Mouse (Mus musculus): Measurements from ENCODE around the gene Acox1.

GRCm38 (mm10) chr11:116185836-116186235, 13.0 kb downstream of the Acox1 start:
- TF ChIP-seq SIN3A (IDR thresholded peaks at IDR 0.05; ENCODE audit: low read length), result no peak
- no peak for TF ChIP-seq ZC3H11A (IDR thresholded peaks at IDR 0.05; ENCODE audit: low read depth, low read length)
- TF ChIP-seq CHD2 (IDR thresholded peaks at IDR 0.05; ENCODE audit: low read length), result no peak
- TF ChIP-seq MEF2A (IDR thresholded peaks at IDR 0.05; ENCODE audit: borderline replicate concordance, low read depth, low read length), result no peak
- no peak for TF ChIP-seq CTCF (conservative IDR thresholded peaks at IDR 0.05 in 1 of 2, IDR thresholded peaks at IDR 0.05 in 1 of 2; ENCODE audit: low read depth in 2 of 2, low read length in 2 of 2)
- no peak for TF ChIP-seq KAT2A (IDR thresholded peaks at IDR 0.05; ENCODE audit: insufficient replicate concordance, low read length)
- TF ChIP-seq POLR2A (IDR thresholded peaks at IDR 0.05; ENCODE audit: low read depth, low read length), result no peak
- TF ChIP-seq ZMIZ1 (IDR thresholded peaks at IDR 0.05; ENCODE audit: low read depth, low read length), result no peak
- TF ChIP-seq ZNF384 (IDR thresholded peaks at IDR 0.05; ENCODE audit: low read depth, low read length), result no peak
- TF ChIP-seq TCF12 (IDR thresholded peaks at IDR 0.05; ENCODE audit: low read depth, low read length), result no peak
